Mouse (Mus musculus): ENCODE measurements around the gene Atp6v0b. TPM values are rescaled to one million over a fixed set of nuclear protein-coding genes. Genes with fewer than 3 reads are reported as not detected.

The Atp6v0b gene
- polyA plus RNA-seq, 1 experiment from 2014 or later: 233 TPM

GRCm38 (mm10) chr4:117904094-117904493, 17.0 kb upstream of the Atp6v0b start:
- no peak overlapping the region for H3K4me2 ChIP-seq (replicated peaks; ENCODE audit: low read depth, low read length)
- no peaks in the 10 kb centered on the region for H3K4me1 ChIP-seq (replicated peaks; ENCODE audit: control insufficient read depth, insufficient read depth, low read length)
- no peak for DNase-seq (ENCODE audit: low spot score)
- WGBS: 95% methylated on average over 10 of the region's 10 CpGs
- H3K27ac ChIP-seq (ENCODE audit: low read depth, low read length): no peak overlapping the region
- no peaks in the 10 kb centered on the region for H3K9me3 ChIP-seq (ENCODE audit: control insufficient read depth, low read length)
- H3K36me3 ChIP-seq (ENCODE audit: control insufficient read depth, insufficient read depth, low read length): peaks cover 8% of the 10 kb centered on the region; the same call in 1 of the 2 replicates
- H3K9ac ChIP-seq (ENCODE audit: low read depth, low read length): no peak overlapping the region
- H3K27me3 ChIP-seq (ENCODE audit: control insufficient read depth, insufficient read depth, low read length): no peaks in the 10 kb centered on the region
- no peak overlapping the region for H3K4me3 ChIP-seq (ENCODE audit: low read depth, low read length)
- ATAC-seq (ENCODE audit: low FRiP score): no peak

GRCm38 (mm10) chr4:117898111-117898510, 11.0 kb upstream of the Atp6v0b start:
- DNase-seq (ENCODE audit: low spot score) (no peak), ATAC-seq (ENCODE audit: low FRiP score) (no peak)
- no peak overlapping the region for H3K27ac ChIP-seq (ENCODE audit: low read depth, low read length)
- H3K4me2 ChIP-seq (replicated peaks; ENCODE audit: low read depth, low read length): no peak overlapping the region
- H3K9ac ChIP-seq (ENCODE audit: low read depth, low read length): no peak overlapping the region
- H3K4me1 ChIP-seq (replicated peaks; ENCODE audit: control insufficient read depth, insufficient read depth, low read length): no peaks in the 10 kb centered on the region
- 85% methylated on average over 3 of the region's 3 CpGs for WGBS
- no peaks in the 10 kb centered on the region for H3K27me3 ChIP-seq (ENCODE audit: control insufficient read depth, insufficient read depth, low read length)
- no peaks in the 10 kb centered on the region for H3K9me3 ChIP-seq (ENCODE audit: control insufficient read depth, low read length)
- peaks cover 3% of the 10 kb centered on the region; the same call in 1 of the 2 replicates for H3K36me3 ChIP-seq (ENCODE audit: control insufficient read depth, insufficient read depth, low read length)
- no peak overlapping the region for H3K4me3 ChIP-seq (ENCODE audit: low read depth, low read length)

DNA sequence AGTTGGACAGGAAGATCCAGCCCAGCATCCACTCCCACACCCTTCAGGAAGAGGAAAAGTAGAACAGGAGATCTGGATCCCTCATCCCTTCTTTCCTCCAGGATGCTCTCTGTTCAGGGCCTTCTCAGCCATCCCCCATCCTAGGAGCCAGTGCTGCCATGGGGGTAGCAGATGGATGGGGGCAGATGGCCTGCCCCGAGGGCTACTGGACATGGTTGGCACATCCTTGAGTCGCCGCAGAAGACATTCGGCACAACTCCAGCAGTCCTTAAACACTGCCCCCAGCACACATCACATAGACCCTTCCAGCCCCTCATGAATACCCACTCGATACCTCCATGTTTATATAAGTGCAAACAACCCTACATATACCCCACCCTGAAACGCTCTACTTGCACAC, 8.9 kb upstream of the Atp6v0b start:
- WGBS: 95% methylated on average over 6 of the region's 6 CpGs
- Histone ChIP-seq H3K4me1 (replicated peaks; ENCODE audit: control insufficient read depth, insufficient read depth, low read length) (no peaks in the 10 kb centered on the region), H3K36me3 (ENCODE audit: control insufficient read depth, insufficient read depth, low read length) (peaks cover 2% of the 10 kb centered on the region; the same call in 1 of the 2 replicates)

DNA sequence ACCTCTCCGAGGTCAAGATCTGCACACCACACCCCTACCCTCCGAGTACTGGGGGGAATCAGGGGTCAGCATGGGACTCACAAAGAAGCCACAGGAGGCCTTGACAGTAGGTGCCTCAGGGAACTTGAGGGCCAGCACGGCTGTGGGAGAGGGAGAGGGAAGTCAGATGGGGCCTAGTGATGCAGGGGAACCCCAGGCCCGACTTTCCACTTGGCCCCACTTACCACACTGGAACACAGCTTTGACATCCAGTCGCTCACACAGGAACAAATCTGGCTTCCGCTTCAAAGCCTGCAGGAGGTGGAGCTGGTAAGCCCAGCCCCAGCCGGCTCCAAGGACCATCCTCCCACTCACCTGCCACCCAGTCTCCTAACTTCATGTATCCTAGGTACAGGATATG, 8.2 kb upstream of the Atp6v0b start:
- H3K27ac ChIP-seq (ENCODE audit: low read depth, low read length): no peak overlapping the region
- no peak for DNase-seq (ENCODE audit: low spot score)

More for the DNA sequence above, 8.9 kb upstream of the Atp6v0b start:
- DNase-seq (ENCODE audit: low spot score) (no peak), ATAC-seq (ENCODE audit: low FRiP score) (no peak)
- Histone ChIP-seq H3K27ac (ENCODE audit: low read depth, low read length) (no peak overlapping the region), H3K9me3 (ENCODE audit: control insufficient read depth, low read length) (no peaks in the 10 kb centered on the region), H3K9ac (ENCODE audit: low read depth, low read length) (no peak overlapping the region), H3K4me2 (replicated peaks; ENCODE audit: low read depth, low read length) (no peak overlapping the region), H3K27me3 (ENCODE audit: control insufficient read depth, insufficient read depth, low read length) (no peaks in the 10 kb centered on the region), H3K4me3 (ENCODE audit: low read depth, low read length) (no peak overlapping the region)

DNA sequence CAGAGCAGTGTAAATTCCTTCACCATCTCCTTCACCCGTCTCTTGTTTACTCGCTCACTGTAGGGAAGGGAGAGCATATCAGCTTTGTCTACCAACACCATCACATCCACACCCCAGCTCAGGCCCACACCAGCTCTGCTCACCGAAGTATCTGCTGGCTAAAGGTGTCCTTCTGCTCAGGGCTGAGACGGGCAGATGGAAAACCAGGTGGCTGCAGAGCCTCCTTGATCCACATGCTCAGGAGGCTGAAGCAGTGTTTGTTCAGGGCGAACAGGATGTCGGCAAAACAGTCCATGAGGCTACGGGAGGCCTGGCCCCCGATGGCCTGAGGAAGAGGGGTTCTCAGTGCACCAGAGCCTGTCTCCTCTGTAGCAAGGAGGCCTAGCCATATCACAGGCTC, 7.5 kb upstream of the Atp6v0b start:
- ATAC-seq (ENCODE audit: low FRiP score): no peak
- WGBS: 88% methylated on average over 8 of the region's 8 CpGs
- H3K27me3 ChIP-seq (ENCODE audit: control insufficient read depth, insufficient read depth, low read length): no peaks in the 10 kb centered on the region

More for the DNA sequence above, 8.2 kb upstream of the Atp6v0b start:
- H3K27me3 ChIP-seq (ENCODE audit: control insufficient read depth, insufficient read depth, low read length): no peaks in the 10 kb centered on the region
- no peak overlapping the region for H3K4me2 ChIP-seq (replicated peaks; ENCODE audit: low read depth, low read length)
- no peak overlapping the region for H3K9ac ChIP-seq (ENCODE audit: low read depth, low read length)
- ATAC-seq (ENCODE audit: low FRiP score): no peak
- WGBS: 85% methylated on average over 7 of the region's 7 CpGs
- H3K36me3 ChIP-seq (ENCODE audit: control insufficient read depth, insufficient read depth, low read length): 0 out of 2 replicates have a peak, but pooled peaks cover 2% of the 10 kb centered on the region
- no peaks in the 10 kb centered on the region for H3K9me3 ChIP-seq (ENCODE audit: control insufficient read depth, low read length)
- no peak overlapping the region for H3K4me3 ChIP-seq (ENCODE audit: low read depth, low read length)
- H3K4me1 ChIP-seq (replicated peaks; ENCODE audit: control insufficient read depth, insufficient read depth, low read length): no peaks in the 10 kb centered on the region

DNA sequence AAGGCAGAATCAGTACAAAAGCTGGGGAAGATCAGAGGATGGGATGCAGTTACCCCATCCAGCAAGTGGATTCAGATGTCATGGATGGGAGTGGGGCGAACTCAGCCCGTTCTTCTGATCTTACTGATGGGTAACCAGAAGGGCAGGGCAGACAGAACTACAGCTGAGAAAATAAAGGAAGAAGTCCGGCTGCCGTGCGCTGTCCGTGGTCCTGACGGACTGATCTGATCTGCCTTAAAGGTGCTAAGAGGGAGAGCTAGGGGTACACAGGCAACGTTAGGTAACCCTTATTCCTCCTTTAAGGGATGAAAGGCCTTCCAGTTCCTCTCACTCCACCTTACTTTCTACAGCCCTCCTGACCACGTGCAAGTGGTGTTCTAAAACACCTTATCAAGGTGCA, 6.2 kb upstream of the Atp6v0b start:
- WGBS: 21% methylated on average over 9 of the region's 9 CpGs
- no peaks in the 10 kb centered on the region for H3K9me3 ChIP-seq (ENCODE audit: control insufficient read depth, low read length)
- no peak overlapping the region for H3K27ac ChIP-seq (ENCODE audit: low read depth, low read length)
- H3K4me1 ChIP-seq (replicated peaks; ENCODE audit: control insufficient read depth, insufficient read depth, low read length): no peaks in the 10 kb centered on the region
- no peak overlapping the region for H3K4me3 ChIP-seq (ENCODE audit: low read depth, low read length)
- ATAC-seq (ENCODE audit: low FRiP score) (no peak), DNase-seq (ENCODE audit: low spot score) (peak; percentile 64)
- no peaks in the 10 kb centered on the region for H3K27me3 ChIP-seq (ENCODE audit: control insufficient read depth, insufficient read depth, low read length)
- H3K36me3 ChIP-seq (ENCODE audit: control insufficient read depth, insufficient read depth, low read length): peaks cover 3% of the 10 kb centered on the region; the same call in 1 of the 2 replicates
- H3K4me2 ChIP-seq (replicated peaks; ENCODE audit: low read depth, low read length): no peak overlapping the region
- H3K9ac ChIP-seq (ENCODE audit: low read depth, low read length): no peak overlapping the region

More for the DNA sequence above, 7.5 kb upstream of the Atp6v0b start:
- no peak overlapping the region for H3K9ac ChIP-seq (ENCODE audit: low read depth, low read length)
- H3K9me3 ChIP-seq (ENCODE audit: control insufficient read depth, low read length): no peaks in the 10 kb centered on the region
- H3K4me2 ChIP-seq (replicated peaks; ENCODE audit: low read depth, low read length): no peak overlapping the region
- no peaks in the 10 kb centered on the region for H3K4me1 ChIP-seq (replicated peaks; ENCODE audit: control insufficient read depth, insufficient read depth, low read length)
- no peak overlapping the region for H3K4me3 ChIP-seq (ENCODE audit: low read depth, low read length)
- no peak overlapping the region for H3K27ac ChIP-seq (ENCODE audit: low read depth, low read length)
- DNase-seq (ENCODE audit: low spot score): no peak
- 0 out of 2 replicates have a peak, but pooled peaks cover 2% of the 10 kb centered on the region for H3K36me3 ChIP-seq (ENCODE audit: control insufficient read depth, insufficient read depth, low read length)

GRCm38 (mm10) chr4:117891738-117892161, 4.6 kb upstream of the Atp6v0b start, which contains the start of gene Dph2:
Gene Dph2, minus strand, starts transcription at chr4:117892032.
- H3K36me3 ChIP-seq (ENCODE audit: control insufficient read depth, insufficient read depth, low read length): peaks cover 3% of the 10 kb centered on the region; the same call in 1 of the 2 replicates
- peak; percentile 85 for ATAC-seq (ENCODE audit: low FRiP score)
- WGBS: 0% methylated on average over 21 of the region's 21 CpGs
- no peak within 1 kb of the TSS for H3K27ac ChIP-seq (ENCODE audit: low read depth, low read length)
- no peaks in the 10 kb centered on the region for H3K4me1 ChIP-seq (replicated peaks; ENCODE audit: control insufficient read depth, insufficient read depth, low read length)
- DNase-seq (ENCODE audit: low spot score): peak; percentile 89
- peak within 1 kb of the TSS; percentile 64 for H3K4me3 ChIP-seq (ENCODE audit: low read depth, low read length)
- H3K4me2 ChIP-seq (replicated peaks; ENCODE audit: low read depth, low read length): peak within 1 kb of the TSS; percentile 89
- no peaks in the 10 kb centered on the region for H3K27me3 ChIP-seq (ENCODE audit: control insufficient read depth, insufficient read depth, low read length)
- H3K9ac ChIP-seq (ENCODE audit: low read depth, low read length): peak within 1 kb of the TSS; percentile 40
- H3K9me3 ChIP-seq (ENCODE audit: control insufficient read depth, low read length): no peaks in the 10 kb centered on the region

DNA sequence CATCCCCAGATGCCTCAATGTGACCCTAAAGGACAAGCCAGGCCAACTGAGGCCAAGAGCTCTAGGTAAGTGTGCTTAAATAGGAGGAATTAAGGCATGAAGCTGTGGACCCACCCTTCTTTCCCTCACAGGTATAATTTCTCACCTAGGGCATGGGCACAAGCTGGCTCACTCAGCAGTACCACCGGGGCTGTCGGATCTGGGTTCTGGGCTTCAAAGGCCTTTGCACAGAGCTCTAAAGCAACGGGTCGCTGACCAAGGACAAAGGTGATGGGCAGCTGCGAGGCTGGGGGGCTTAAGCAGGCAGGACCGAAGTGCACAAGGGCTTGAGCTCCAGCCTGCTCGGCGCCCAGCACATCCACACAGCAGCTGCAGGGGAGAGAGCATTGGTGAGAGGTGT, 3.6 kb upstream of the Atp6v0b start:
- Histone ChIP-seq H3K4me2 (replicated peaks; ENCODE audit: low read depth, low read length) (no peak overlapping the region; the same call in 1 of the 2 replicates), H3K27ac (ENCODE audit: low read depth, low read length) (no peak overlapping the region), H3K36me3 (ENCODE audit: control insufficient read depth, insufficient read depth, low read length) (peaks cover 3% of the 10 kb centered on the region; the same call in 1 of the 2 replicates), H3K4me3 (ENCODE audit: low read depth, low read length) (peak overlapping the region; percentile 64), H3K9me3 (ENCODE audit: control insufficient read depth, low read length) (no peaks in the 10 kb centered on the region), H3K27me3 (ENCODE audit: control insufficient read depth, insufficient read depth, low read length) (no peaks in the 10 kb centered on the region), H3K4me1 (replicated peaks; ENCODE audit: control insufficient read depth, insufficient read depth, low read length) (0 out of 2 replicates have a peak, but pooled peaks cover 4% of the 10 kb centered on the region), H3K9ac (ENCODE audit: low read depth, low read length) (no peak overlapping the region)
- no peak for DNase-seq (ENCODE audit: low spot score)
- WGBS: 67% methylated on average over 8 of the region's 8 CpGs
- no peak for ATAC-seq (ENCODE audit: low FRiP score)

DNA sequence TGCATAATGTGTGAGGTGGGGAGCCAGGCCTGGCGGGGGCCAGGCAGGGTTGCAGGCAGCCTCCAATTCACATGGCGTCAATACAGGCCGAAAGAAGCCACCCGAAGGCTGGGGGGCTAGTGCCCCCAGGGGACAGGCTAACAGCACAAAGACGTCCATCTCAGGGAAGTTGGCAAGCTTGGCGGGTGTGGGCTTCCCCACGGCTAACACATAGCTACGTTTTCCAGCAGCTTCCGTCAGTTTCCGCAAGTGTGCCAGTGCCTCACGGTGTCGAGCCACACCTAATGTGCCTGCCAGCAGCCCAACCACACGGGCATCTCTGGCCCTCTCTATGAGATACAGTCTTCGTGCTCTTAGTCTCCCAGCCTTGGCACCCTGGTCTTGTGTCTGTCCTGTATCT, 2.9 kb upstream of the Atp6v0b start:
- no peak overlapping the region for H3K9ac ChIP-seq (ENCODE audit: low read depth, low read length)
- DNase-seq (ENCODE audit: low spot score) (no peak), ATAC-seq (ENCODE audit: low FRiP score) (no peak)
- 91% methylated on average over 14 of the region's 14 CpGs for WGBS
- H3K9me3 ChIP-seq (ENCODE audit: control insufficient read depth, low read length): no peaks in the 10 kb centered on the region
- H3K4me3 ChIP-seq (ENCODE audit: low read depth, low read length): no peak overlapping the region
- H3K36me3 ChIP-seq (ENCODE audit: control insufficient read depth, insufficient read depth, low read length): peaks cover 3% of the 10 kb centered on the region; the same call in 1 of the 2 replicates
- H3K4me1 ChIP-seq (replicated peaks; ENCODE audit: control insufficient read depth, insufficient read depth, low read length): 0 out of 2 replicates have a peak, but pooled peaks cover 4% of the 10 kb centered on the region
- no peak overlapping the region for H3K4me2 ChIP-seq (replicated peaks; ENCODE audit: low read depth, low read length)
- no peaks in the 10 kb centered on the region for H3K27me3 ChIP-seq (ENCODE audit: control insufficient read depth, insufficient read depth, low read length)
- H3K27ac ChIP-seq (ENCODE audit: low read depth, low read length): no peak overlapping the region

Measured in hindbrain, embryonic 11.5 days (tissue).